Mouse (Mus musculus) lung, postnatal 0 days (tissue): ENCODE measurements around the gene Gatad2b. TPM values are rescaled to one million over a fixed set of nuclear protein-coding genes. Genes with fewer than 3 reads are reported as not detected.

Experiments used
- ATAC-seq: fragments of 200-750 bp; cut with Nextera tagmentation; 2 replicates; pipeline ENCODE4 v1.8.0; 2017; ENCODE audit warnings: moderate library complexity
- DNase-seq: peaks from one replicate; pipeline ENCODE4 v3.0.0-alpha.2; 2016; ENCODE audit warnings: low spot score
- H3K27ac ChIP-seq: fragments of 300-500 bp; sonication (generic); 2 replicates; pipeline ENCODE4 v1.5.1; 2014; ENCODE audit warnings: antibody characterized with exemption, mild to moderate bottlenecking, low read length, mixed read lengths
- H3K27me3 ChIP-seq: fragments of 300-500 bp; sonication (generic); replicated peaks from 2 replicates; pipeline ENCODE4 v1.6.1; 2014; ENCODE audit warnings: low read length, mixed read lengths; ENCODE audit not compliant: insufficient read depth
- H3K36me3 ChIP-seq: fragments of 300-500 bp; sonication (generic); 2 replicates; pipeline ENCODE4 v1.6.1; 2014; ENCODE audit warnings: low read length, mixed read lengths; ENCODE audit not compliant: insufficient read depth
- H3K4me1 ChIP-seq: fragments of 300-500 bp; sonication (generic); 2 replicates; pipeline ENCODE4 v1.6.1; 2014; ENCODE audit warnings: antibody characterized with exemption, low read depth, low read length, mixed read lengths; ENCODE audit not compliant: insufficient read depth
- H3K4me2 ChIP-seq: fragments of 300-500 bp; sonication (generic); replicated peaks from 2 replicates; pipeline ENCODE4 v1.6.1; 2014; ENCODE audit warnings: low read depth, mild to moderate bottlenecking, low read length, moderate library complexity, mixed read lengths
- H3K4me3 ChIP-seq: fragments of 300-500 bp; sonication (generic); 2 replicates; pipeline ENCODE4 v1.5.1; 2014; ENCODE audit warnings: low read depth, low read length
- H3K9ac ChIP-seq: fragments of 300-500 bp; sonication (generic); replicated peaks from 2 replicates; pipeline ENCODE4 v1.6.1; 2014; ENCODE audit warnings: low read depth, mild to moderate bottlenecking
- H3K9me3 ChIP-seq: fragments of 300-500 bp; sonication (generic); 2 replicates; pipeline ENCODE4 v1.6.1; 2016; ENCODE audit warnings: low read length, mixed read lengths
- CTCF ChIP-seq: IDR thresholded peaks from 2 replicates; pipeline ENCODE4 v1.5.1; 2016; ENCODE audit warnings: antibody characterized with exemption, mild to moderate bottlenecking
- EP300 ChIP-seq: IDR thresholded peaks from 2 replicates; pipeline ENCODE4 v1.6.1; 2016; ENCODE audit warnings: antibody characterized with exemption, mild to moderate bottlenecking, control low read depth
- WGBS: fragments of 180-500 bp; shearing (Covaris S2); extraction: QIAGEN DNeasy Blood & Tissue Kit; methylation state at CpG from one replicate; pipeline ENCODE4 v1.1.7; 2014; 5-methylcytosine and 5-hydroxymethylcytosine counted together
- polyA plus RNA-seq: library from polyadenylated mRNA; unstranded; fragments of >200 nt; fragmentation: Nextera tagmentation; extraction: Ambion mirVana; gene quantifications from 2 replicates; pipeline ENCODE4 v1.2.1, GENCODE M21; 2015

Gatad2b gene
- polyA plus RNA-seq, 1 experiment from 2014 or later: 9.2 TPM

GRCm38 (mm10) chr3:90381727-90382126, 88.7 kb downstream of the Gatad2b start:
- Histone ChIP-seq H3K4me2 (no peak overlapping the region), H3K9me3 (no peaks in the 10 kb centered on the region), H3K27me3 (no peaks in the 10 kb centered on the region), H3K9ac (no peak overlapping the region), H3K36me3 (no peaks in the 10 kb centered on the region), H3K4me3 (no peak overlapping the region), H3K27ac (no peak overlapping the region), H3K4me1 (no peaks in the 10 kb centered on the region)
- TF ChIP-seq EP300 (no peak), CTCF (no peak)
- DNase-seq (no peak), ATAC-seq (no peak)
- WGBS: 61% methylated on average over 11 of the region's 11 CpGs

DNA sequence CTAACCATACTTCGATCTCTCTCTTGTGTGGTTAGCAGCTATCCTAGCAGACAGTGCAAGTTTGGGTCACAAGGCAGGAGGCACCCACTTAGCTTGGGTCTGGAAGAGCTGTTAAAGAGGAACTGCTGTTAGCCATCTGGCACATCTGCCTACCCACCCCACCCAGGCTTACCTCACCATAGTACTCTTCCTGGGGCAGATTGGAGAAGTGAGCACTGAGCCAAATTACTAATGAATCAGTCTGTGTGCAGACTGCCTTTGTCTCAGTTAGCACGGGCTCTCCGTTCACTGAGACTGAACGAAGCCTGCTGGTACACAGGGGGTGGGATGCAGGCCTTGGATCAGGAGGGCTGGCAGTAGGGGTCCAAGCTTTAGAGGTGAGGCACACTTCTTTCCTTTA, 90.7 kb downstream of the Gatad2b start:
- no peak overlapping the region for H3K4me3 ChIP-seq
- WGBS: 85% methylated on average over 4 of the region's 4 CpGs
- TF ChIP-seq CTCF (no peak), EP300 (no peak)
- peak; percentile 51 for DNase-seq
- H3K36me3 ChIP-seq: no peaks in the 10 kb centered on the region
- H3K27me3 ChIP-seq: no peaks in the 10 kb centered on the region
- H3K9me3 ChIP-seq: no peaks in the 10 kb centered on the region
- H3K27ac ChIP-seq: no peak overlapping the region
- H3K4me2 ChIP-seq: no peak overlapping the region
- no peak for ATAC-seq
- peaks cover 10% of the 10 kb centered on the region; the same call in 1 of the 2 replicates for H3K4me1 ChIP-seq
- no peak overlapping the region for H3K9ac ChIP-seq

DNA sequence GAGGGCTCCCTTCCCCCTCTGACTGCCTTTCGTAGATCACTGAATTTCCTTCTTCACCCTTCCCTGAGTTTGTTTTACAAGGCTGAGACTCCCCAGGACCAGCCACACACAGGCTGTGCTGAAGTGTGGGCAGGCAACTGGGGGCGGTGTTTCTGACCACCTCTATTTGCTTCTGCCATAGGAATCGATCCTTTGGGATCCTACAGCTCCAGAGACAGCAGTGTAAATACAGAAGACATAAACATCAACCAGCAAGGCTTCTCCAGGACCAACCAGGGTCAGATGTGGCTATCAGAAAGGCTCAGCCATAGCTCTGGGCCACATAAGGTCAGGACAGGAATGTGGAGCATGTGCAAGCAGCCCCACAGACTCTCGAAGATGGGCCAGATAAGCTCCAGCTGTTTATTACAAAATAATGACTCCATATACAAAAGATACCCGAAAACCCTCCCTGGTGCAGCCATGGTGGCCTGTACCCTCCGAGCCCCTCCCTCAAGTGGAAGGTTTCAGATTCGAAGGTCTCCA, 91.9 kb downstream of the Gatad2b start:
- no peak overlapping the region for H3K4me2 ChIP-seq
- peak; percentile 38 for DNase-seq
- H3K27ac ChIP-seq: no peak overlapping the region
- TF ChIP-seq CTCF: no peak
- no peak for TF ChIP-seq EP300
- no peak for ATAC-seq
- H3K9ac ChIP-seq: no peak overlapping the region
- no peaks in the 10 kb centered on the region for H3K27me3 ChIP-seq
- WGBS: 34% methylated on average over 7 of the region's 7 CpGs
- peaks cover 10% of the 10 kb centered on the region; the same call in 1 of the 2 replicates for H3K4me1 ChIP-seq
- no peaks in the 10 kb centered on the region for H3K9me3 ChIP-seq
- no peaks in the 10 kb centered on the region for H3K36me3 ChIP-seq
- H3K4me3 ChIP-seq: no peak overlapping the region

DNA sequence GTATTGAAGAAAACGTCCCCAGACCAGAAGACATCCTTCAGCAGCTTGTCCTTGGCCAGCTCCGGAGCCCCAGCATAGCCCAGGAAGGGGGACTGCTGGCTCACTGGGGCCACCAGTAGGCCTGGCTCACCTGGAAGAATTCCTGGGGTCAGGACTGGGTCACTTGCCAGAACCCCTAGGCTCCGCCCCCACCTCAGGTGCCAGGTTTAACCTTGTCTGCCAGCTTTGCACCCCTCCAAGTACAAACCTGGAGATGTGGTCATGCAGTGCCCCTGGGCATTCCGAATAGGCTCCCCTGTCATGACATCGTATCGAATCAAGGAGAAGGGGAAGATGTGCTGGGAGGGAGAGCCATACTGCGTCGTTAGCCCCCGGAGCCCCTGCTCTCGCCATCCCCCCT, 93.8 kb downstream of the Gatad2b start:
- no peak overlapping the region for H3K9ac ChIP-seq
- DNase-seq (no peak), ATAC-seq (no peak)
- H3K4me2 ChIP-seq: peak overlapping the region; percentile 98; the same call in 1 of the 2 replicates
- H3K27ac ChIP-seq: no peak overlapping the region
- TF ChIP-seq EP300 (no peak), CTCF (no peak)
- H3K27me3 ChIP-seq: no peaks in the 10 kb centered on the region
- peaks cover 10% of the 10 kb centered on the region; the same call in 1 of the 2 replicates for H3K4me1 ChIP-seq
- WGBS: 86% methylated on average over 10 of the region's 10 CpGs
- H3K4me3 ChIP-seq: no peak overlapping the region
- H3K9me3 ChIP-seq: no peaks in the 10 kb centered on the region
- H3K36me3 ChIP-seq: peaks cover 2% of the 10 kb centered on the region; the same call in 1 of the 2 replicates

DNA sequence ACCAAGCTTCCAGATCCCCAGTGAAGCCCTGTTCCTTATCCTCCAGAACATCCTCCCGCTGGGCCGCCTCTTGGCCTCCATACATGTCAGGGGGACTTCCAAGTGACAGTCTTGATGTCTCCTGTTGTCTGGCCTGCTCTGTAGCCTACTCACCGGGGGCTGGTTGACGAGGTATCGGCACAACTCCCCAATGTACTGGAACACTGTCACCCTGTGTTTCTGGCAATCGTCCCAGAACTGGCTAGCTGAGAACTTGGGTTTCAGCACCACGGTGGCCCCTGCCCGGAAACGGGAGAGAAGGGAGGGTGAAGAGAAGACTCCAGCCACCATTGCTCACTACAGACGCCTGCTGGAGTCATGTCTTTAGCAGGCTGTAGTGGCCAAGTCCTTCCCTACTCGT, 94.5 kb downstream of the Gatad2b start:
- WGBS: 36% methylated on average over 11 of the region's 11 CpGs
- Histone ChIP-seq H3K27me3 (no peaks in the 10 kb centered on the region), H3K9ac (no peak overlapping the region), H3K4me3 (no peak overlapping the region), H3K4me1 (peaks cover 10% of the 10 kb centered on the region; the same call in 1 of the 2 replicates), H3K36me3 (peaks cover 8% of the 10 kb centered on the region; the same call in 1 of the 2 replicates), H3K4me2 (peak overlapping the region; percentile 98), H3K9me3 (no peaks in the 10 kb centered on the region), H3K27ac (no peak overlapping the region)
- ATAC-seq: no peak; the same call in 1 of the 2 replicates
- DNase-seq: peak; percentile 65
- peak; percentile 26 for TF ChIP-seq CTCF
- no peak for TF ChIP-seq EP300

- Histone ChIP-seq H3K9me3 (no peaks in the 10 kb centered on the region), H3K27ac (no peak overlapping the region), H3K4me1 (peaks cover 10% of the 10 kb centered on the region; the same call in 1 of the 2 replicates), H3K9ac (no peak overlapping the region), H3K4me3 (no peak overlapping the region; the same call in 1 of the 2 replicates), H3K4me2 (peak overlapping the region; percentile 98), H3K27me3 (no peaks in the 10 kb centered on the region), H3K36me3 (peaks cover 12% of the 10 kb centered on the region)
- 79% methylated on average over 4 of the region's 4 CpGs for WGBS
- DNase-seq (no peak), ATAC-seq (no peak)
- TF ChIP-seq EP300: no peak
Measured at GRCm38 (mm10) chr3:90388192-90388591, 95.2 kb downstream of the Gatad2b start.
